Mouse (Mus musculus): Measurements from ENCODE around the gene Mvd. TPM values are rescaled to one million over a fixed set of nuclear protein-coding genes. Genes with fewer than 3 reads are reported as not detected.

Gene Mvd
- total and polyA plus RNA-seq, 3 experiments, result 20.6 to 25.5 TPM; not detected in 1

DNA sequence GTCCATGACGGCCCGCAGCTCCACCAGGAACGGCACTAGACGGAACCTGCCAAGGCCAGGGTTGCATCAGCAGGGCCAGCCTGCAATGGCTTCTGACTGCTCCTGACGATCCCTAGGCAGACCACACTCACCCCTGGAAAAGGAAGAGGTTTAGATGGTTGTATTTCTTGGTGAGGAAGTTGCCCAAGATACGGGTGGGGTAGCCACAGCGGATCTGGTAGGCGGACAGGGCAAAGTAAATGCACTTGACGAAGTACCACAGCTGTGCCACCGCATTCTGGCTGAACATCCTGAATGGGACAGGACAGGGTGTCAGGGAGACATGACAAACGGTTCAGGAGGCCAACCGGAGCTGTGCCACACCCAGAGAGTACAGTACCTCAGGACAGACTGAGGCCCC, 41.6 kb upstream of the Mvd start:
- no peak overlapping the region for H3K4me3 ChIP-seq (ENCODE audit: control insufficient read depth in 1 of 2, insufficient read depth in 1 of 2, low read depth in 2 of 2, low read length in 2 of 2)
- no peaks in the 10 kb centered on the region for H3K4me1 ChIP-seq (ENCODE audit: control insufficient read depth in 1 of 2, insufficient read depth in 2 of 2, low read length in 2 of 2)
- TF ChIP-seq POLR2AphosphoS5 (IDR thresholded peaks at IDR 0.05; ENCODE audit: borderline replicate concordance, low read depth, low read length) (0 out of 2 replicates have a peak, but pooled peaks have one; percentile 2), SIN3A (IDR thresholded peaks at IDR 0.05; ENCODE audit: low read length) (no peak), POLR2A (IDR thresholded peaks at IDR 0.05; ENCODE audit: control insufficient read depth in 1 of 2, insufficient read depth in 1 of 2, low read depth in 1 of 2, low read length in 2 of 2, poor library complexity in 1 of 2) (peak in 1 of 2 experiments; percentile 25; a peak in 2 of 4 replicates)
- no peak for DNase-seq (ENCODE audit: low read depth, low spot score)
- H3K36me3 ChIP-seq (ENCODE audit: control insufficient read depth in 1 of 2, insufficient read depth in 2 of 2, low read length in 2 of 2), result peaks cover 0 to 3% of the 10 kb centered on the region in 2 experiments; a peak in 1 of 4 replicates
- H3K27ac ChIP-seq (ENCODE audit: control insufficient read depth, low read depth, low read length), result no peak overlapping the region
- H3K9ac ChIP-seq (ENCODE audit: control insufficient read depth, low read depth, low read length, poor library complexity, severe bottlenecking), result no peak overlapping the region
- H3K9me3 ChIP-seq (replicated peaks; ENCODE audit: insufficient read depth, low read length), result no peaks in the 10 kb centered on the region
- H3K79me2 ChIP-seq (ENCODE audit: control insufficient read depth, insufficient read depth, low read length, poor library complexity), result no peaks in the 10 kb centered on the region
- H3K27me3 ChIP-seq (ENCODE audit: control insufficient read depth in 1 of 2, insufficient read depth in 2 of 2, low read length in 2 of 2), result no peaks in the 10 kb centered on the region

DNA sequence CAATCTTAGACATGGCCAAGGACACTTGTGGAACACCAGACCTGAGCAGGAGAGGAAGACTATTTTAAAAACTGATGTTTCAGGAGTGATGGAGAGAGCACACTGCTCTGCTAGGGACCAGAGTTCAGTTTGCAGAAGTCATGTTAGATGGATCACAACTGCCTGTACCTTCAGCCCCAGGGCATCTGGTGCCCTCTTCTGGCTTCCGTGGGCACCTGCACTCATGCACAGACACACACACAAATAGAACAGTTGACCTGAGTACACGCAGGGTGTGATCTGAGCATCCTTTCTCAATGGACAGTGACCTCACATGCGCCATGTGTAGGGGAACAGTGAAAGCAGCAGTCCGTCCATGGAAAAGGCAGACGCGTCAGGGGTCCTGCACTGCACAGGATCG, 40.7 kb upstream of the Mvd start:
- peak; percentile 59 for DNase-seq (ENCODE audit: low read depth, low spot score)
- peaks cover 0 to 1% of the 10 kb centered on the region in 2 experiments; a peak in 1 of 4 replicates for H3K36me3 ChIP-seq (ENCODE audit: control insufficient read depth in 1 of 2, insufficient read depth in 2 of 2, low read length in 2 of 2)
- H3K27ac ChIP-seq (ENCODE audit: control insufficient read depth, low read depth, low read length), result no peak overlapping the region
- no peaks in the 10 kb centered on the region for H3K27me3 ChIP-seq (ENCODE audit: control insufficient read depth in 1 of 2, insufficient read depth in 2 of 2, low read length in 2 of 2)
- no peaks in the 10 kb centered on the region for H3K4me1 ChIP-seq (ENCODE audit: control insufficient read depth in 1 of 2, insufficient read depth in 2 of 2, low read length in 2 of 2)
- no peaks in the 10 kb centered on the region for H3K79me2 ChIP-seq (ENCODE audit: control insufficient read depth, insufficient read depth, low read length, poor library complexity)
- H3K9ac ChIP-seq (ENCODE audit: control insufficient read depth, low read depth, low read length, poor library complexity, severe bottlenecking), result no peak overlapping the region
- no peaks in the 10 kb centered on the region for H3K9me3 ChIP-seq (replicated peaks; ENCODE audit: insufficient read depth, low read length)
- no peak overlapping the region for H3K4me3 ChIP-seq (ENCODE audit: control insufficient read depth in 1 of 2, insufficient read depth in 1 of 2, low read depth in 2 of 2, low read length in 2 of 2)
- no peak for TF ChIP-seq CHD1 (IDR thresholded peaks at IDR 0.05; ENCODE audit: low read depth, low read length)
- 0 out of 2 replicates have a peak, but pooled peaks have one; percentile 20 for TF ChIP-seq MYC (IDR thresholded peaks at IDR 0.05; ENCODE audit: low read depth, low read length)
- TF ChIP-seq SMC3 (IDR thresholded peaks at IDR 0.05; ENCODE audit: low read depth, low read length), result peak; percentile 48
- TF ChIP-seq CTCF (IDR thresholded peaks at IDR 0.05 in 2 of 3, conservative IDR thresholded peaks at IDR 0.05 in 1 of 3; ENCODE audit: control insufficient read depth in 1 of 3, insufficient read depth in 1 of 3, low read depth in 2 of 3, low read length in 3 of 3, poor library complexity in 1 of 3, severe bottlenecking in 1 of 3), result peak; percentile 56 to 68 (median 62)
- TF ChIP-seq POLR2AphosphoS5 (IDR thresholded peaks at IDR 0.05; ENCODE audit: borderline replicate concordance, low read depth, low read length), result no peak
- 0 out of 2 replicates have a peak, but pooled peaks have one; percentile 21 for TF ChIP-seq POLR2AphosphoS2 (IDR thresholded peaks at IDR 0.05; ENCODE audit: low read length)
- peak; percentile 45 for TF ChIP-seq RAD21 (IDR thresholded peaks at IDR 0.05; ENCODE audit: low read depth, low read length)
- 0 out of 2 replicates have a peak, but pooled peaks have one; percentile 2 for TF ChIP-seq MYB (IDR thresholded peaks at IDR 0.05; ENCODE audit: low read depth, low read length)
- no peak for TF ChIP-seq POLR2A (IDR thresholded peaks at IDR 0.05; ENCODE audit: control insufficient read depth in 1 of 2, insufficient read depth in 1 of 2, low read depth in 1 of 2, low read length in 2 of 2, poor library complexity in 1 of 2)

DNA sequence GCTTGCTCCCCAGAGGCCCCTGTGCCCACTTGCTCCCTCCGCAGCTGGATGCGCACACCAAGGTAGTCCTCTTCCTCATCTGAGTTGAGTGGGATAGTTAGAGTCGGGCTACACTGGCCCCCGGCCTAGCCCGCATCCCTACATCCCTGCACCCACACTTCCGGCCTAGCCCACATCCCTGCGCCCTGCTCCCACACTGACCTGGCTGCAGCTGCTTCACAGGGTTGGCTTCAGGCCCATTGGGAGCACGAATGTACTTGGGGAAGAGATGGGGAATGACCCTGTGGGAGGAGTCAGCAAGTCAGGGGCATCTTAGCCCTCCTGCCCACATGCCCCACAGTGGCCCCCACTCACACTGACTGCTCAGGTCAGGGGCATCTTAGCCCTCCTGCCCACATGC, 39.2 kb upstream of the Mvd start:
- Histone ChIP-seq H3K36me3 (ENCODE audit: control insufficient read depth in 1 of 2, insufficient read depth in 2 of 2, low read length in 2 of 2) (peaks cover 0 to 1% of the 10 kb centered on the region in 2 experiments; a peak in 1 of 4 replicates), H3K27ac (ENCODE audit: control insufficient read depth, low read depth, low read length) (no peak overlapping the region)

More for the DNA sequence above, 39.2 kb upstream of the Mvd start:
- Histone ChIP-seq H3K79me2 (ENCODE audit: control insufficient read depth, insufficient read depth, low read length, poor library complexity) (no peaks in the 10 kb centered on the region), H3K9me3 (replicated peaks; ENCODE audit: insufficient read depth, low read length) (no peaks in the 10 kb centered on the region), H3K4me3 (ENCODE audit: control insufficient read depth in 1 of 2, insufficient read depth in 1 of 2, low read depth in 2 of 2, low read length in 2 of 2) (no peak overlapping the region), H3K4me1 (ENCODE audit: control insufficient read depth in 1 of 2, insufficient read depth in 2 of 2, low read length in 2 of 2) (no peaks in the 10 kb centered on the region), H3K27me3 (ENCODE audit: control insufficient read depth in 1 of 2, insufficient read depth in 2 of 2, low read length in 2 of 2) (no peaks in the 10 kb centered on the region), H3K9ac (ENCODE audit: control insufficient read depth, low read depth, low read length, poor library complexity, severe bottlenecking) (no peak overlapping the region)
- DNase-seq (ENCODE audit: low read depth, low spot score), result no peak
- TF ChIP-seq NELFE (IDR thresholded peaks at IDR 0.05; ENCODE audit: low read depth, low read length) (no peak), UBTF (IDR thresholded peaks at IDR 0.05; ENCODE audit: borderline replicate concordance, insufficient read depth, low read depth, low read length) (no peak), NRF1 (IDR thresholded peaks at IDR 0.05; ENCODE audit: insufficient read depth, low read depth, low read length, poor library complexity, severe bottlenecking) (no peak), ZMIZ1 (IDR thresholded peaks at IDR 0.05; ENCODE audit: low read depth, low read length) (no peak), POLR2AphosphoS5 (IDR thresholded peaks at IDR 0.05; ENCODE audit: borderline replicate concordance, low read depth, low read length) (no peak), GABPA (IDR thresholded peaks at IDR 0.05; ENCODE audit: low read depth, low read length) (no peak), JUND (IDR thresholded peaks at IDR 0.05; ENCODE audit: low read depth, low read length) (no peak), MAX (IDR thresholded peaks at IDR 0.05; ENCODE audit: low read length) (no peak), EP300 (IDR thresholded peaks at IDR 0.05; ENCODE audit: low read depth in 1 of 2, low read length in 2 of 2) (no peak), CTCF (IDR thresholded peaks at IDR 0.05 in 2 of 3, conservative IDR thresholded peaks at IDR 0.05 in 1 of 3; ENCODE audit: control insufficient read depth in 1 of 3, insufficient read depth in 1 of 3, low read depth in 2 of 3, low read length in 3 of 3, poor library complexity in 1 of 3, severe bottlenecking in 1 of 3) (no peak), GATA1 (IDR thresholded peaks at IDR 0.05; ENCODE audit: low read depth, low read length) (no peak), RCOR1 (IDR thresholded peaks at IDR 0.05; ENCODE audit: low read depth, low read length) (no peak), CHD1 (IDR thresholded peaks at IDR 0.05; ENCODE audit: low read depth, low read length) (no peak), MYB (IDR thresholded peaks at IDR 0.05; ENCODE audit: low read depth, low read length) (no peak), USF2 (IDR thresholded peaks at IDR 0.05; ENCODE audit: borderline replicate concordance in 1 of 2, insufficient read depth in 1 of 2, low read depth in 1 of 2, low read length in 2 of 2) (no peak), TAL1 (IDR thresholded peaks at IDR 0.05; ENCODE audit: low read length) (no peak), MYC (IDR thresholded peaks at IDR 0.05; ENCODE audit: low read depth, low read length) (no peak), ETS1 (IDR thresholded peaks at IDR 0.05; ENCODE audit: low read depth, low read length) (no peak), RAD21 (IDR thresholded peaks at IDR 0.05; ENCODE audit: low read depth, low read length) (no peak)

All from MEL (cell line).